Mouse (Mus musculus) cerebellum, adult 18-20 months (tissue): Measurements from ENCODE around the gene Abcb9.
"Not testable (repeated sequence)": the region's sequence is repeated elsewhere in the genome, so short reads cannot be mapped to it uniquely, and the experiment has no call there.

Source experiments
- DNase-seq, 2 experiments: peaks; one replicate each; pipeline ENCODE4 v3.0.0; 2021

Abcb9 gene

GRCm38 (mm10) chr5:124056219-124056618, 39.4 kb downstream of the Abcb9 start:
- no peak for DNase-seq

DNA sequence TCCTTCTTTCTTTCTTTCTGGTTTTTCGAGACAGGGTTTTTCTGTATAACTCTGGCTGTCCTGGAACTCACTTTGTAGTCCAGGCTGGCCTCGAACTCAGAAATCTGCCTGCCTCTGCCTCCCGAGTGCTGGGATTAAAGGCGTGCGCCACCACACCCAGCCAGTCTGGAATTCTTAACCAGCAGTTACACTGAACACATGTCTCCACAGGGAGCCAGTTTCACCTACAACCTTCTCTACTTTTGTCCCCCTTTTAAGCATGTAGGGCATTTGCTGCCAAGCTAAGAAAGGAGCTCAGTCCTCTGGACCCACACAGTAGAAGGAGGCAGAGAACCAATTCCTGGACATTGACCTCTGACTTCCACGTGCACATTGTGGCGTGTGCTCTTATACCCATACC, 43.0 kb downstream of the Abcb9 start:
- DNase-seq = not testable (repeated sequence)

- DNase-seq = no peak
These were observed 43.6 kb downstream of the Abcb9 start for GRCm38 (mm10) chr5:124051899-124052491.

DNA sequence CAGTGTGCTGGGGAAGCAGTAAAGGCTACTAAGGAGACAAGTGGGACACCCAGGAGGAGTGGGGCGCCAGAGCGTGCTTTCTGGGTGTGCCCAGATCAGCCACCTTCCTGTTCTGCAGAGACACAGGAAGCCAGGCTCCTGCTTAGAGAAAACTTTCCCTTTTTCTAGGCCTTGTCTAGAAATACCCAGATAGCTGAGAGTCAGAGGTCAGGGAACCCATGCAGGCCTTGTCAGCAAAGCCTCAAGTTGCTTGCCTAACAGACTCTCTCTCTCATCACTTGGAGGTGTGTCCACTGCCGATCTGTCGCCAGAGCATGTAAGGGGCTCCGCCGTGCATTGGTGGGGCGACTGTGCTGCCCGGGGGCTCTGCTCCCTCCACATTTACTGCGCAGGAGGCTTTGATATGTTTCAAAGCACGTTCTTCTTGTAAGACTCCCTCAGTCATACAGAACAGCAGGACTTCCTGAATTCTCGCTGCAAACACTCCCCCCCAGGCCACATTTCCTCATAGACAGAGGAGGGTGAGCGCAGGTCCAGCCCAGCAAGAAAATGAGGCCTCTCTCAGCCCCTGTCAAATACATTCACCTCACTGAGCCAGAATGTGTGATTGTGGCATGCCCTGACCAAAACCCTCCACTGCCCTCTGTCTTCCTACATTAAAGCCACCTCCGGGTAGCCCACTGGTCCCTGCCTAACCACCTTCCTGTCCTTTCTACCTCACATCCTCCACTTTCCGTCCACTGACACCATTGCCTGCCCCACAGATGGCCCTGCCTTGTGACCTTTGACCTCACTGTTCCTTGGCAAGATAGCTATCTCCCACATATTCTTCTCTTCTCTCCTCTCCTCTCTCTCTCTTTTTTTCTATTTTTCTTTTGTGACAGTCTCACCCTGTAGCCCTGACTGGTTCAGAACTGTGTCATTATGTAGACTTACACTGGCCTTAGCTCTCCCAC, 45.2 kb downstream of the Abcb9 start:
- no peak for DNase-seq

DNA sequence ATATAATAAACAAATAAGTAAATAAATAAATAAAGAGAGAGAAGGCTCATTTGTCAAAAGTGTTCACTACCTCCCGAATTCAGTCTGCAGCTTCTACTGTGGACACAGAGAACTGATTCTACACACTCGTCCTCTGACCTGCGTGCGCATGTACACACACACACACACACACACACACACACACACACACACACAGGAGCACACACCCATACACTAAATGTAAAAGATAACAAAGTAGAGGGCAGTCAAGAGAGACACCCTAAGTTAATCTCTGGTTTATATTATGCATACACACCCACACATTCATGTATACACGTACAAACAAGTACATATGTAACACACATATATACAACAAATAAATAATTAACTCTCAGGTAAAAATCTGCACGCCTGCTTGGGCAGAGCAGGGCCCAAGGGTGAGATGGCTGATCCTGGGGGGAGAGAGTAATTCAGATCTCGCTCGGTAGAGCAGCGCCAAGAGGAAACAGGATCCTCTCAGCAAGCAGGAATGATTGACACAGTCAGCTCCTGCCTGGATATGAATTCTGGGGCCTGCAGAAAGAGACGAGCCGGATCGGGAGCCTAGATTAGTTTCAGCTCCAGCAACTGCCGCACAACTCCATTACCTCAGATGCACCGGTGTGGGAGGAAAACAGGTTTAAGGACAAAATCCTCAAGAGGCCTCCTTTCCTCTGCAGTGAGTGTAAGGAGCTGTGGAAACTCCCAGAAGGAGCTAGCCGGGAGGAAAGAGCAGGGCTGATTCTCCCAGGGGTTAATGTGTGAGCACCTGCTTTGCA, 46.2 kb downstream of the Abcb9 start:
- no peak for DNase-seq

- no peak for DNase-seq
These were observed 48.7 kb downstream of the Abcb9 start for GRCm38 (mm10) chr5:124046741-124047401.

DNA sequence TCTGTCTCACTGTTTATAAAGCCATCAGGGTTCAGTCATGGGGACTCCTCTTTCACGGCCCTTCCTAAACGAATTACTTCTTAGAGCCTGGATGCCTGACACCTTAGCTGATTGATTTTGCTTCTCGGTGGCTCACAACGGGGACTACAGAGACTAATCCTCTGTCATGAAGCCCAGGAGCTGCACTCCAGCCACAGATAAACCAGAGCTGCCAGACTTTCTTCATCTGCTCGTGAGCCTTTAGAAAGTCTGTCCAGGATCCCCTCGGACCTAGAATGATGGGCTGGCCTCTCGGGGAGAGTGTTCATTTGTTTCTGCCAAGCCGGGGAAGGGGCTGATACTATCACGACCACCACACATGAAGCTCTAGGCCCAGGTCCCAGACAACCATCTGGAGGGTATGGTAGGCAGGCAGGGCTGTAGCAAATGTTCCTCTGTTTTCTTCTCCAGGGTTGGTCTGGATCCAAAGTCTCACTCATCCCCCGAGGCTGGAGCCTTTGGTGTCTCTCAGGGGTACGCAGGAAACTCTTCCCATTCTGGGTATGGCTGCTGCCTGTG, 50.1 kb downstream of the Abcb9 start:
- DNase-seq = peak; percentile 32 to 37

DNA sequence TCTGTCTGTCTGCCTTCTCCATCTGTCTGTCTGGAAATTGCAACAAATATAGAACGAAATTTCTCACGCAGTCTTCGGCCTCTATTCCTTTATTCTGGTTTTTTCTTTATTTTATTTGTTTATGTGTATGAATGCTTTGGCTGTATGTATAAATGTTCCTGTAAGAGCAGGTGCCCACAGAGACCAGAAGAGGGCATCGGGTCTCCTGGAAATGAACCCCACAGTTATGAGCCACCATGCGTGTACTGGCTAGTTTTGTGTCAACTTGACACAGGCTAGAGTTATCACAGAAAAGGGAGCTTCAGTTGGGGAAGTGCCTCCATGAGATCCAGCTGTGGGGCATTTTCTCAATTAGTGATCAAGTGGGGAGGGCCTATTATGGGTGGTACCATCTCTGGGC, 51.6 kb downstream of the Abcb9 start:
- DNase-seq = no peak

- DNase-seq = no peak
These were observed 52.2 kb downstream of the Abcb9 start for GRCm38 (mm10) chr5:124043212-124043978.

DNA sequence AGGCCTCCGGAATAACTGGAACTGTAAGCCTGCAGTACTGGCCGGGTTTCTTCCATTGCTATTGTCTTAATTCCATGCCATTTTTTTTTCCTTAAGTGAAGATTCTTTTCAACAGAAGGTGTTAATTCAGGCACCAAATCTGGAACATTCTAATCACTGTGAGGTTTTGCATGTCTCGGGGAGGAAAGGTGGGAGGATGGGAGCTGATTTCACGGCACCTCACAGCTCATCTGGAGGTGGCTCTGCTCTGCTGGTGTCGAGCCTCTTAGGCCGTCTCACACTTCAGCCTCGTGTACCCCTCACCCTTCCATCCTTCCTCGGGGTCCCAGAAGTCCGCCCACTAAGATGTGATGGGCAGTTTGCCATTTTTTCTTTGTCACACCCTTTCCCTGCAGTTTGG, 54.5 kb downstream of the Abcb9 start:
- DNase-seq = no peak

- DNase-seq = no peak
These were observed 56.0 kb downstream of the Abcb9 start for GRCm38 (mm10) chr5:124039602-124040001.

GRCm38 (mm10) chr5:124036836-124037235, 58.8 kb downstream of the Abcb9 start:
- no peak for DNase-seq

GRCm38 (mm10) chr5:124036341-124036740, 59.3 kb downstream of the Abcb9 start:
- DNase-seq = no peak

GRCm38 (mm10) chr5:124035806-124036205, 59.8 kb downstream of the Abcb9 start:
- no peak for DNase-seq

DNA sequence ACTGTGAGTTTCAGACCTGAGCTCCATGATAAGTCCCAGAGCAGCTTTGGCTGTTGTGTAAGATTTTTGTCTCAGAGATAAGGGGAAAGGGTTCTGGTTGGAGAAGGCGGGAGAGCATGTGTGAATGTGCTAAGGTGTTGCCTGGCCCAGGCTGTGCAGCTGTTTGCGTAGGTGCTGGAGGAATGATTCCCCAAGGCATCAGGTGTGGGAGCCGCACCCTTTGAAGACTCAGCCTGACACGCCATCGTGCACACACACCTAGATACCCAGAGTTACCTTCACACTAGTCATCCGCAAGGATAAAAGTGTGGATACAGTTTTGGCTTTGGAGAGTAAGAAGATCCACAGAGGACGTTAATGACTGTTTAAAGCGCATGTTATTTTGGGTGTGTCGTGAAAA, 60.2 kb downstream of the Abcb9 start:
- no peak for DNase-seq

- DNase-seq = no peak
These were observed 61.1 kb downstream of the Abcb9 start for GRCm38 (mm10) chr5:124034471-124034870.

- DNase-seq = peak; percentile 88 to 97
These were observed 63.5 kb downstream of the Abcb9 start, which contains the start of gene Vps37b for GRCm38 (mm10) chr5:124032001-124032508. Vps37b (minus strand) TSS chr5:124032270.

- peak in 1 of 2 experiments; percentile 31 for DNase-seq
These were observed 64.3 kb downstream of the Abcb9 start for GRCm38 (mm10) chr5:124031068-124031955.

- DNase-seq = peak; percentile 55
These were observed 65.1 kb downstream of the Abcb9 start for GRCm38 (mm10) chr5:124030386-124031067.
